Mouse (Mus musculus): ENCODE results near the gene Pnn. TPM values are rescaled to one million over a fixed set of nuclear protein-coding genes. Genes with fewer than 3 reads are reported as not detected.
A peak's percentile ranks its signal among the peaks of the same experiment; 100 is the strongest.

Pnn gene
- polyA plus RNA-seq, 1 experiment from 2014 or later: 67.3 TPM

DNA sequence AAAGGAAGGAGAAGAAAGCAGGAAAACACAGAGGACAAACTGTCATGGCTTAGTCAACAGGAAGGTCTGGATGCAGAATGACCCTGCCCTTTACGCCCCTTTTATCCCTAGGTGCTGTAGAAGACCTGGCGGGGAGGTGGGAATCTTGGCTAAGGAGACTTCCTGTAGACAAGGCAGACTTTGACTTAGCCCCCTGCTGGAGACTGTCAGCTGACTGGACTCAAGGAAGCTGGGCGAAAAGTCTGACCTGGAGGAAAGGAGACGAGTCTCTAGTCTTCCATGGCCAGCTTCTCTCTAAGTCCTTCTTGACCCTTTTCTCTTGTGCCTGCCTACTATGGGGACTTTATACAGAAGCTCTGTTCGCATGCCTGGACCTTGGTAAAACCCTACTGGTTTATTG, 17.8 kb downstream of the Pnn start:
- TF ChIP-seq CTCF (IDR thresholded peaks at IDR 0.05; ENCODE audit: low read depth): 0 out of 2 replicates have a peak, but pooled peaks have one; percentile 24
- Histone ChIP-seq H3K4me2 (ENCODE audit: low read length) (no peak overlapping the region), H3K4me1 (replicated peaks; ENCODE audit: insufficient read depth, low read length) (no peaks in the 10 kb centered on the region), H3K9me3 (replicated peaks; ENCODE audit: low read length) (no peaks in the 10 kb centered on the region), H3K27ac (no peak overlapping the region), H3K36me3 (ENCODE audit: insufficient read depth, low read length) (no peaks in the 10 kb centered on the region), H3K9ac (ENCODE audit: low read depth, low read length) (no peak overlapping the region), H3K4me3 (replicated peaks; ENCODE audit: low read depth, low read length) (no peak overlapping the region), H3K27me3 (ENCODE audit: insufficient read depth, low read length) (no peaks in the 10 kb centered on the region)
- 62% methylated on average over 5 of the region's 5 CpGs for WGBS
- DNase-seq (ENCODE audit: low spot score) (no peak), ATAC-seq (replicated peaks; ENCODE audit: low FRiP score, low read depth) (no peak)

DNA sequence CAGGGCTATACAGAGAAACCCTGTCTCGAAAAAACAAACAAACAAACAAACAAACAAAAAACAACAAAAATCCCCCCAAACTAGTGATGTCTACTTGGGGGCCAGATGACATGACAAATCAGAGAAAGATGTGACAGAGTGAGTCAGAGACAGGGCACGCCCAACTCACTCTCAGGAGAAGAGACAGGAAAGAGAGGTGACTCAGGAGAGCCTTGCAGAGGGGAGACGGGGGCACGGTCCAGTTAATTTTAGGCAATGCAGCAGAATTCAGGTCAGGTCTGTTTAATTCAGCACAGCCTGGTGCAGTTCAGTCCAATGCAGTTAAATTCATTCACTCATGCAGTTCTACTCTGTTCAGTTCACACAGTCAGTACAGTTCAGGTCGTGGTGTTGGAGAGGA, 19.5 kb downstream of the Pnn start:
- Histone ChIP-seq H3K27ac (no peak overlapping the region), H3K27me3 (ENCODE audit: insufficient read depth, low read length) (no peaks in the 10 kb centered on the region), H3K9me3 (replicated peaks; ENCODE audit: low read length) (no peaks in the 10 kb centered on the region), H3K4me2 (ENCODE audit: low read length) (no peak overlapping the region), H3K9ac (ENCODE audit: low read depth, low read length) (no peak overlapping the region), H3K36me3 (ENCODE audit: insufficient read depth, low read length) (no peaks in the 10 kb centered on the region), H3K4me3 (replicated peaks; ENCODE audit: low read depth, low read length) (no peak overlapping the region), H3K4me1 (replicated peaks; ENCODE audit: insufficient read depth, low read length) (no peaks in the 10 kb centered on the region)
- DNase-seq (ENCODE audit: low spot score) (no peak), ATAC-seq (replicated peaks; ENCODE audit: low FRiP score, low read depth) (no peak)
- 81% methylated on average over 5 of the region's 5 CpGs for WGBS
- TF ChIP-seq CTCF (IDR thresholded peaks at IDR 0.05; ENCODE audit: low read depth): no peak

DNA sequence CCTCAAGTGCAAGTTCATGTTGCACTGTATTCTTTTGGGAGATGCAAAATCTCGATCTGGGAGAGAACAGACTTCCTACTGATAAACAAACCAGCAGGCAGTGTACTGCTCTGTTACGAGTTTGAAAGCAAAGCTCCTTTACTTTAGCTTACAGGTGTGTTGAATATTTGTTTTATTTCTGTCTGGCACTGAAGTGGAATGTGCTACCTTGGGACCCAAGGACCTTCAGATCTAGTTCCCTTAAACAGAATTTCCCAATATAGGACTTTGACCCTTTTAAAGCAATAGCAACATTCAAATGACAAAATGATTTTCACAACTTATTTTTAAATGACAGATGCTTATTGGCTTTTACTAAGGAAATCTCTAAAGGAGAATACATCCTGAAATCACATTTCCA, 26.9 kb downstream of the Pnn start:
- Histone ChIP-seq H3K4me1 (replicated peaks; ENCODE audit: insufficient read depth, low read length) (no peaks in the 10 kb centered on the region), H3K4me3 (replicated peaks; ENCODE audit: low read depth, low read length) (no peak overlapping the region), H3K9me3 (replicated peaks; ENCODE audit: low read length) (no peaks in the 10 kb centered on the region), H3K4me2 (ENCODE audit: low read length) (no peak overlapping the region), H3K36me3 (ENCODE audit: insufficient read depth, low read length) (no peaks in the 10 kb centered on the region), H3K27me3 (ENCODE audit: insufficient read depth, low read length) (no peaks in the 10 kb centered on the region), H3K9ac (ENCODE audit: low read depth, low read length) (no peak overlapping the region), H3K27ac (no peak overlapping the region)
- ATAC-seq (replicated peaks; ENCODE audit: low FRiP score, low read depth) (no peak), DNase-seq (ENCODE audit: low spot score) (no peak)
- TF ChIP-seq CTCF (IDR thresholded peaks at IDR 0.05; ENCODE audit: low read depth): no peak
- 55% methylated on average over 2 of the region's 2 CpGs for WGBS

DNA sequence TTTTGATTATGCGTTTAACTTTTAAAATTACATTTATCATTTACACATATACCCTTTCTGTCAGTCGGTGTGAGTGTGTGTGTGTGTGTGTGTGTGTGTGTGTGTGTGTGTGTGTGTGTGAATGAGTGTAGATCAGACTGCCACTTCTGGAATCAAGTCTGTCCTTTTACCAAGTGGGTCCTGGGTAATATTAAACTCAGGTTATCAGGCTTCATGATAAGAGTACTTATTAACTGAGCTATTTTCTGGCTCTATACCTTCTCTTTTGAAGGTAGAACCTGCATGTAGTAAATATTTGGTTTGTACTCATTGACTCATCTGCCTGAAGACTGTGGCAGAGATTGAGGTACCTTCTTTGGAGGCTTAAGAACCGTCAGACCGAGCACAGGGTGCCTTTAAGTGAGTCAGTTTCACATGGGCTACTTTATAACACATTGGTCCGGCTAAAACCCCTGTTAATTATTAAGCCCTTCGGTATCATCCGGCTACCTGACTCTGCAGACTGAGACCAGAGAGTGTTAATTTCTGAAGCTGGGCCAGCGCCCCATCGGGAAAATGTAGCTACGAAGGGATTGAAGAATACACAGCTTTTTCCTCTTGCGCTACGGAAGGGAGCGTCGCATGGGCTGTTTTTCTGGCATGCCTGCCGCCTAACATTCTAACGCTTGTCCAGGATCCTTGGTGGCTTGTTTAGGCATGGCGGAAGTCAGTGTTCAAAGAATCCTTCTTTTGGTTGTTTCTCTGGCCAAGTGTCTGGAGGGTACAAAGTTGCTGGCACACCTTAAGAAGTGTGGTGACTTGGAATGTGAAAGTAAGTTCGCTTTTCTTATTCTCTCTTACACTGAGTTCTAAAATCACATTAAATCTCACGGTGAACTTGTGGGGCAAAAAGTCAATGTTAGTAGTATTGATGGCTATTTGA, 28.7 kb downstream of the Pnn start, which contains the start of gene Mia2:
TSS of gene Mia2 (plus strand) at position 696 of the 922 bp plus-strand sequence.
- peak within 1 kb of the TSS; percentile 30 for H3K4me3 ChIP-seq (replicated peaks; ENCODE audit: low read depth, low read length)
- peak within 1 kb of the TSS; percentile 44; the same call in 1 of the 2 replicates for H3K9ac ChIP-seq (ENCODE audit: low read depth, low read length)
- H3K4me1 ChIP-seq (replicated peaks; ENCODE audit: insufficient read depth, low read length): no peaks in the 10 kb centered on the region
- DNase-seq (ENCODE audit: low spot score): peak; percentile 58
- peak; percentile 90 for ATAC-seq (replicated peaks; ENCODE audit: low FRiP score, low read depth)
- peak within 1 kb of the TSS; percentile 67; the same call in 1 of the 2 replicates for H3K27ac ChIP-seq
- H3K27me3 ChIP-seq (ENCODE audit: insufficient read depth, low read length): no peaks in the 10 kb centered on the region
- no peaks in the 10 kb centered on the region for H3K36me3 ChIP-seq (ENCODE audit: insufficient read depth, low read length)
- TF ChIP-seq CTCF (IDR thresholded peaks at IDR 0.05; ENCODE audit: low read depth): no peak
- H3K4me2 ChIP-seq (ENCODE audit: low read length): peak within 1 kb of the TSS; percentile 38
- no peaks in the 10 kb centered on the region for H3K9me3 ChIP-seq (replicated peaks; ENCODE audit: low read length)
- WGBS: 64% methylated on average over 19 of the region's 19 CpGs

DNA sequence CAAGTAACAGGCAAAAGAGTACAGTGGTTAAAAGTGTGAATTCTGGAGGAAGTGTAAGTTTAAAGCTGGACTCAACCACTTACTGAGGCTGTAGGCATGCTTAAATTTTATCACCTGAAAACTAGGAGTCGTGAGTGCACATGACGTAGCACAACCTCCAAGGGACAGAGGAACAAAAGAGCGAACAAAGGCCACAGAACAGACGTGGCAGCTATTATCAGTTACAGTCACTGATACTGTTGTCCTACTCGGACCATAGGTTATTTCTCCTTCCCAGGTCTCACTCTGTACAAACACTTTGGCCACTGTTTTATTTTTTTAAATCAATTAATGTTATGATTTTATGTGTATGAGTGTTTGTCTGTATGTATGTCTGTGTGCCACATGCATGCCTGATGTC, 38.1 kb downstream of the Pnn start:
- no peak for DNase-seq (ENCODE audit: low spot score)
- WGBS: 69% methylated on average over 5 of the region's 5 CpGs
- H3K4me3 ChIP-seq (replicated peaks; ENCODE audit: low read depth, low read length): no peak overlapping the region

DNA sequence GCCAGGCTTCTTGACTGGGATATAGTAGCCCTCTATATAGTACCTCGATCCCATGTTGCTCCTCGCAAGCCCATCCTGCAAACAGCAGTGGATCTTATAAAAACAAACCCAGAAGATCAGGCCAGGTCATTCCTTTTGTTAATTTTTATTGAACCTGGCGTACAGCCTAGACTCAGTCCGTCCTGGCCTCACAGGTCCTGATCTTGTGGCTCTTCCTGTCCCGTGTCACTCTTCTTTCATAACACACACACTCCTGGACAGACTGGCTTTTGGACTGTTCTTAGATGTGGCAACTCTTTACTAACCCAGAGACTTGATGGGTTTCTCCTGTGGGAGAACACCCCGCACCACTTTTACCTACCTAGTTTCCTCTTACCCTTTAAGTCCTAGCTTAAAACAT, 39.2 kb downstream of the Pnn start:
- Histone ChIP-seq H3K4me3 (replicated peaks; ENCODE audit: low read depth, low read length) (no peak overlapping the region), H3K27me3 (ENCODE audit: insufficient read depth, low read length) (no peaks in the 10 kb centered on the region), H3K4me1 (replicated peaks; ENCODE audit: insufficient read depth, low read length) (no peaks in the 10 kb centered on the region), H3K9me3 (replicated peaks; ENCODE audit: low read length) (no peaks in the 10 kb centered on the region), H3K27ac (no peak overlapping the region), H3K36me3 (ENCODE audit: insufficient read depth, low read length) (no peaks in the 10 kb centered on the region), H3K9ac (ENCODE audit: low read depth, low read length) (no peak overlapping the region), H3K4me2 (ENCODE audit: low read length) (no peak overlapping the region)
- DNase-seq (ENCODE audit: low spot score) (no peak), ATAC-seq (replicated peaks; ENCODE audit: low FRiP score, low read depth) (no peak)
- no peak for TF ChIP-seq CTCF (IDR thresholded peaks at IDR 0.05; ENCODE audit: low read depth)
- WGBS: 61% methylated on average over 6 of the region's 6 CpGs

More for the DNA sequence above, 38.1 kb downstream of the Pnn start:
- no peak overlapping the region for H3K4me2 ChIP-seq (ENCODE audit: low read length)
- H3K9ac ChIP-seq (ENCODE audit: low read depth, low read length): no peak overlapping the region
- no peaks in the 10 kb centered on the region for H3K9me3 ChIP-seq (replicated peaks; ENCODE audit: low read length)
- no peaks in the 10 kb centered on the region for H3K4me1 ChIP-seq (replicated peaks; ENCODE audit: insufficient read depth, low read length)
- no peaks in the 10 kb centered on the region for H3K27me3 ChIP-seq (ENCODE audit: insufficient read depth, low read length)
- no peak for ATAC-seq (replicated peaks; ENCODE audit: low FRiP score, low read depth)
- TF ChIP-seq CTCF (IDR thresholded peaks at IDR 0.05; ENCODE audit: low read depth): no peak
- no peak overlapping the region for H3K27ac ChIP-seq
- H3K36me3 ChIP-seq (ENCODE audit: insufficient read depth, low read length): no peaks in the 10 kb centered on the region

All from kidney, postnatal 0 days (tissue).